Mouse (Mus musculus) MEL (cell line): Measurements from ENCODE around the gene Gpr146.

Experiments used
- E2F4 ChIP-seq: IDR thresholded peaks from 2 replicates; pipeline ENCODE4 v1.6.1; 2011; ENCODE audit warnings: low read depth, low read length, improper control_type of control experiment, borderline replicate concordance
- MAFK ChIP-seq: IDR thresholded peaks from 2 replicates; pipeline ENCODE4 v1.6.1; 2011; ENCODE audit warnings: low read depth, mild to moderate bottlenecking, low read length, improper control_type of control experiment, borderline replicate concordance

DNA sequence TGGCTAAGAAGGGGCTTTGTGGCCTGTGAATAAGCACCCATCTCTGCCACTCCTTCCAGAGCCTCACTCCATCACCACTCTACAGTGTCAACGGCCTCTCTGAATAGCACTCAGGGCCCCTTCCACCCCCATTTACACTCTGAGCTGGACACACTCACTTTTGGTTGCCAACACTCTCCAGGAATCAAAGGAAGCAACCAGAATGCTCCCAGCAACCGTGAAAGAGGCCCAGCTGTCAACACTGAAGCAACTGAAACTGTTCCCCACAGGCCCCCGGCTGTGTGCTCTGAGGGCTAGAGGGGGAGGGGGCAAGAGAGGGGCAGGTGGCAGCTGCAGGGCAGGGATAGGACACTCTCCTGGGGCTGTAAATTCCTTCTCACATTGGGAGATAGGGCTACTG lies 41.1 kb downstream of the Gpr146 start:
- TF ChIP-seq MAFK: no peak
- TF ChIP-seq E2F4: no peak
